Mouse (Mus musculus) heart, embryonic 14.5 days (tissue): Measurements from ENCODE around the gene Fzd5. TPM values are rescaled to one million over a fixed set of nuclear protein-coding genes. Genes with fewer than 3 reads are reported as not detected.

Source experiments
- ATAC-seq: fragments of 200-750 bp; cut with Nextera tagmentation; 2 replicates; pipeline ENCODE4 v1.8.0; 2017; ENCODE audit warnings: low read depth, moderate TSS enrichment; ENCODE audit not compliant: insufficient number of reproducible peaks, insufficient read depth, low FRiP score
- H3K27ac ChIP-seq, 2 experiments: fragments of 200-500 bp in 1 of 2; fragments of 300-500 bp in 1 of 2; sonication (generic) in 1 of 2; replicated peaks in 1 of 2; 2 replicates each; pipeline ENCODE4 v1.5.1; 2012 to 2014; ENCODE audit warnings: low read depth in 2 of 2, low read length in 2 of 2, control low read depth in 1 of 2, mild to moderate bottlenecking in 1 of 2, mixed read lengths in 1 of 2; ENCODE audit not compliant: control insufficient read depth in 1 of 2, insufficient read depth in 1 of 2
- H3K27me3 ChIP-seq: fragments of 300-500 bp; sonication (generic); 2 replicates; pipeline ENCODE4 v1.6.1; 2014; ENCODE audit warnings: mild to moderate bottlenecking, low read length, control low read depth; ENCODE audit not compliant: control insufficient read depth, insufficient read depth
- H3K36me3 ChIP-seq: fragments of 300-500 bp; sonication (generic); 2 replicates; pipeline ENCODE4 v1.6.1; 2014; ENCODE audit warnings: mild to moderate bottlenecking, control low read depth, low read length, mixed read lengths; ENCODE audit not compliant: control insufficient read depth, insufficient read depth
- H3K4me1 ChIP-seq, 2 experiments: fragments of 200-500 bp in 1 of 2; fragments of 300-500 bp in 1 of 2; sonication (generic) in 1 of 2; 2 replicates each; pipeline ENCODE4 v1.6.1; 2012 to 2014; ENCODE audit warnings: low read length in 2 of 2, control low read depth in 1 of 2, mixed read lengths in 1 of 2; ENCODE audit not compliant: control insufficient read depth in 2 of 2, insufficient read depth in 2 of 2
- H3K4me2 ChIP-seq: fragments of 300-500 bp; sonication (generic); 2 replicates; pipeline ENCODE4 v1.6.1; 2014; ENCODE audit warnings: mild to moderate bottlenecking, low read length
- H3K4me3 ChIP-seq, 2 experiments: fragments of 200-500 bp in 1 of 2; fragments of 300-500 bp in 1 of 2; sonication (generic) in 1 of 2; 2 replicates each; pipeline ENCODE4 v1.5.1; 2012 to 2014; ENCODE audit warnings: low read length in 2 of 2, mild to moderate bottlenecking in 2 of 2, control low read depth in 1 of 2, low read depth in 1 of 2, moderate library complexity in 1 of 2; ENCODE audit not compliant: control insufficient read depth in 1 of 2, insufficient read depth in 1 of 2
- H3K9ac ChIP-seq: fragments of 300-500 bp; sonication (generic); 2 replicates; pipeline ENCODE4 v1.6.1; 2014; ENCODE audit warnings: mild to moderate bottlenecking, low read length
- H3K9me3 ChIP-seq: fragments of 300-500 bp; sonication (generic); 2 replicates; pipeline ENCODE4 v1.6.1; 2016; ENCODE audit warnings: low read length, control low read depth; ENCODE audit not compliant: control insufficient read depth
- WGBS: fragments of 180-500 bp; shearing (Covaris S2); extraction: QIAGEN DNeasy Blood & Tissue Kit; methylation state at CpG from one replicate; pipeline ENCODE4 v1.1.7; 2014; 5-methylcytosine and 5-hydroxymethylcytosine counted together
- polyA plus RNA-seq: library from polyadenylated mRNA; unstranded; fragments of >200 nt; fragmentation: Nextera tagmentation; extraction: Ambion mirVana; gene quantifications from 2 replicates; pipeline ENCODE4 v1.2.1, GENCODE M21; 2014

The Fzd5 gene
- polyA plus RNA-seq, 1 experiment from 2014 or later = 1.7 TPM

DNA sequence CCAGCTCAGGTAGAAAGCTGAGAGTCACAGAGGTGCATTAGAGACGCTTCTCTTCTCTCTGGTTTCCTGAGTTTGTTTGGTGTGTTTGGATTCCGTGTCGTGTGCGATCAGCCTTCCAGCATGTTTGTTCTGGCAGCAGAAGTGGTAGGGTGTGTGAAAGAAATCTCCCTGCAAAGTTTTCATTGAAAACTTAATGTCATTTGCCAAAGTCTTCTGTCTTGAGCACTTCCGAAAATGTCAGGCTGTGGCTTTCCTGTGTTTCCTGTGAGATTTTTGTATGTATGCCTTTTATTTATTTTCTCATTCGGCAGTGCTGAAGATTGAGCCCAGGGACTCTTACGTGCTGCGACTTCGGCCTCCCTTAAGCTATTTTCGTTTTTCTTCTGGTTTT, 19.1 kb upstream of the Fzd5 start:
- peaks cover 0 to 2% of the 10 kb centered on the region in 2 experiments; a peak in 1 of 4 replicates for H3K4me1 ChIP-seq
- 0 out of 2 replicates have a peak overlapping the region, but pooled peaks have one; percentile 11 for H3K4me2 ChIP-seq
- WGBS = 57% methylated on average over 10 of the region's 10 CpGs
- H3K4me3 ChIP-seq = no peak overlapping the region
- H3K9me3 ChIP-seq = no peaks in the 10 kb centered on the region
- H3K9ac ChIP-seq = no peak overlapping the region
- no peaks in the 10 kb centered on the region for H3K36me3 ChIP-seq
- H3K27me3 ChIP-seq = no peaks in the 10 kb centered on the region
- ATAC-seq = no peak
- 0 out of 4 replicates have a peak overlapping the region, but pooled peaks of 1 of the 2 experiments have one; percentile 7 for H3K27ac ChIP-seq

- 0 out of 2 replicates have a peak overlapping the region, but pooled peaks have one; percentile 11 for H3K4me2 ChIP-seq
- peaks cover 0 to 2% of the 10 kb centered on the region in 2 experiments; a peak in 1 of 4 replicates for H3K4me1 ChIP-seq
- no peaks in the 10 kb centered on the region for H3K36me3 ChIP-seq
- no peak for ATAC-seq
- no peak overlapping the region for H3K9ac ChIP-seq
- H3K9me3 ChIP-seq = no peaks in the 10 kb centered on the region
- no peak overlapping the region for H3K4me3 ChIP-seq
- 62% methylated on average over 7 of the region's 7 CpGs for WGBS
- no peak overlapping the region for H3K27ac ChIP-seq
- H3K27me3 ChIP-seq = no peaks in the 10 kb centered on the region
Observed at GRCm38 (mm10) chr1:64755971-64756639, 18.6 kb upstream of the Fzd5 start.

GRCm38 (mm10) chr1:64754658-64755057, 17.1 kb upstream of the Fzd5 start:
- H3K27ac ChIP-seq = no peak overlapping the region
- H3K9me3 ChIP-seq = no peaks in the 10 kb centered on the region
- H3K36me3 ChIP-seq = no peaks in the 10 kb centered on the region
- 87% methylated on average over 5 of the region's 5 CpGs for WGBS
- no peak overlapping the region for H3K4me3 ChIP-seq
- no peak for ATAC-seq
- H3K4me1 ChIP-seq = peaks cover 0 to 2% of the 10 kb centered on the region in 2 experiments; a peak in 1 of 4 replicates
- H3K4me2 ChIP-seq = no peak overlapping the region
- no peaks in the 10 kb centered on the region for H3K27me3 ChIP-seq
- H3K9ac ChIP-seq = no peak overlapping the region

- no peaks in the 10 kb centered on the region for H3K36me3 ChIP-seq
- H3K9ac ChIP-seq = no peak overlapping the region
- no peak overlapping the region for H3K4me2 ChIP-seq
- WGBS = 66% methylated on average over 7 of the region's 7 CpGs
- H3K27ac ChIP-seq = no peak overlapping the region
- no peak overlapping the region for H3K4me3 ChIP-seq
- H3K4me1 ChIP-seq = peaks cover 0 to 2% of the 10 kb centered on the region in 2 experiments; a peak in 1 of 4 replicates
- no peak for ATAC-seq
- H3K27me3 ChIP-seq = no peaks in the 10 kb centered on the region
- no peaks in the 10 kb centered on the region for H3K9me3 ChIP-seq
Observed at GRCm38 (mm10) chr1:64753668-64754067, 16.1 kb upstream of the Fzd5 start.

DNA sequence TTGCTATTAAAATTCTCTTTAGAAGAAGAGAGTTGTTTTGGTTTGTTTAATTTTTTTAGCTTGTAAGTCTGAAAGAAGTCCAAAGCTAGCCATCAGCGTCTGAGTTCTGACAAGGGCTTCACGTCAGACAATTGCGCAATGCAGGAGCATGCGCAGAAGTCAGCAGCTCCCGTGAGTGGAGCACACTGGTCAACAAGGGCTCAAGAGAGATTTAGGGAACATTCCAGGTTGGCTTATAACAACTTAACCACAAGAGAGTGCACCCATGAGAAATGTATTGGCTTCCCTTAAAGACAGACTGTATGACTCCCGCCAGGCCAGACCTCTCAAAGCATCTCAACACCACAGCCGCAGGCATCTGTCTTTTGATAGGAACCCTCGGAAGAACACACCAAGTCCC, 15.6 kb upstream of the Fzd5 start:
- Histone ChIP-seq H3K36me3 (no peaks in the 10 kb centered on the region), H3K4me3 (no peak overlapping the region), H3K9me3 (no peaks in the 10 kb centered on the region), H3K27me3 (no peaks in the 10 kb centered on the region), H3K4me1 (peaks cover 0 to 2% of the 10 kb centered on the region in 2 experiments; a peak in 1 of 4 replicates), H3K27ac (no peak overlapping the region), H3K9ac (no peak overlapping the region), H3K4me2 (no peak overlapping the region)
- 67% methylated on average over 8 of the region's 8 CpGs for WGBS
- no peak for ATAC-seq

DNA sequence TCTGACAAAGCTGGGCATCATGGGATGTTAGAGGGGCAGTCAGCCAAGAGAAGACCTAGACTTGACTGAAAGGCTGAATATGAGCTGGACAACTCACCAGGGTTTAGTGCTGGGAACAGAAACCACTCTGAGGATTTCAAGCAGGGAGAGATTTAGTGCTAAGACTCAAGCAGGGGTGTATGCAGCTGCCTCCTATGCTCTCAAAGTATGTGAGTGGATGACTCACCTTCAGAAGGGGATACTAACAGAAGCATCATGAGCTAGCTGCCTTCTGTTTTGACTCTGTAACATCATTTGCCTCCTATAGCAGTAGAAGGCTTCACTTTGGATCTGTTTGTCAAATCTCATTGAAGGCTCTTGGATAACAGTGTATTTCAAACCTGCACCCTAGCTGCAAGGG, 7.1 kb upstream of the Fzd5 start:
- Histone ChIP-seq H3K4me2 (no peak overlapping the region), H3K4me1 (peaks cover under 1 to 2% of the 10 kb centered on the region in 2 experiments; a peak in 1 of 4 replicates), H3K27me3 (no peaks in the 10 kb centered on the region), H3K9me3 (no peaks in the 10 kb centered on the region), H3K27ac (no peak overlapping the region), H3K36me3 (no peaks in the 10 kb centered on the region), H3K9ac (no peak overlapping the region), H3K4me3 (no peak overlapping the region)
- no peak for ATAC-seq

GRCm38 (mm10) chr1:64742741-64743408, 5.3 kb upstream of the Fzd5 start:
- H3K4me1 ChIP-seq = peaks cover 9 to 14% of the 10 kb centered on the region in 2 experiments
- no peak overlapping the region for H3K27ac ChIP-seq
- no peak overlapping the region for H3K9ac ChIP-seq
- no peak overlapping the region for H3K4me3 ChIP-seq
- no peaks in the 10 kb centered on the region for H3K36me3 ChIP-seq
- WGBS = 63% methylated on average over 18 of the region's 18 CpGs
- H3K4me2 ChIP-seq = no peak overlapping the region
- H3K27me3 ChIP-seq = no peaks in the 10 kb centered on the region
- no peak for ATAC-seq
- no peaks in the 10 kb centered on the region for H3K9me3 ChIP-seq
